Mouse (Mus musculus): ENCODE data around the gene Gm20431. TPM values are rescaled to one million over a fixed set of nuclear protein-coding genes. Genes with fewer than 3 reads are reported as not detected.

Gm20431 gene
- polyA plus RNA-seq, 1 experiment = 15.1 TPM

DNA sequence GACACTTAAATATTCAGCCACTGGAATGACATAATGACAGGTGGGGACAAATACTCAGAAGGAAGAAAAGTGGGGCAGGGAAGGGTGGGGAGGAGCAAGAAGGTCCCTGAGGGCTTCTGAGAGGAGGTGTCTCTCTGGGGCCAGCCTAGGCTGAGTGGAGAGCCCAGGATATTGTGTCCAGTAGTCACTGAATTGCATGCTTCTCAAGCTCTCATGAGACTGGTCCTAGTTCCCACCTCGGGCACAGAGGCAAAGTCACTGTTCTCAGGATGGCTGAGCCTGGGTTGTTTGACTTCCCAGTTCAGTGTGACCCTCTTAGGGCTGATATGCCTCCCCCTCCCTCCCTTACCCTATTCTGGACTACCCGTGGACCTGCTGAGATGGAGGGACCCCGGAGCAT is 31.5 kb upstream of the Gm20431 start:
- H3K4me3 ChIP-seq (replicated peaks; ENCODE audit: insufficient read depth, low read depth, low read length) = no peak overlapping the region
- DNase-seq = no peak
- H3K27ac ChIP-seq (ENCODE audit: insufficient read depth, low read length) = no peak overlapping the region
- TF ChIP-seq CTCF (IDR thresholded peaks at IDR 0.05; ENCODE audit: borderline replicate concordance, insufficient read depth, low read depth, low read length) = no peak
- TF ChIP-seq POLR2A (IDR thresholded peaks at IDR 0.05; ENCODE audit: borderline replicate concordance, insufficient read depth, low read length) = no peak
- H3K4me1 ChIP-seq (ENCODE audit: control insufficient read depth, insufficient read depth, low read length) = no peaks in the 10 kb centered on the region
- WGBS = 79% methylated on average over 3 of the region's 3 CpGs
- H3K27me3 ChIP-seq (ENCODE audit: control insufficient read depth, insufficient read depth, low read length) = no peaks in the 10 kb centered on the region

GRCm38 (mm10) chr2:167691871-167692661 is 30.8 kb upstream of the Gm20431 start:
- no peak for DNase-seq
- H3K27ac ChIP-seq (ENCODE audit: insufficient read depth, low read length) = no peak overlapping the region
- TF ChIP-seq CTCF (IDR thresholded peaks at IDR 0.05; ENCODE audit: borderline replicate concordance, insufficient read depth, low read depth, low read length) (no peak), POLR2A (IDR thresholded peaks at IDR 0.05; ENCODE audit: borderline replicate concordance, insufficient read depth, low read length) (no peak)
- 86% methylated on average over 14 of the region's 14 CpGs for whole genome bisulfite sequencing
- no peaks in the 10 kb centered on the region for H3K27me3 ChIP-seq (ENCODE audit: control insufficient read depth, insufficient read depth, low read length)
- no peak overlapping the region for H3K4me3 ChIP-seq (replicated peaks; ENCODE audit: insufficient read depth, low read depth, low read length)
- no peaks in the 10 kb centered on the region for H3K4me1 ChIP-seq (ENCODE audit: control insufficient read depth, insufficient read depth, low read length)

- no peak overlapping the region for H3K27ac ChIP-seq (ENCODE audit: insufficient read depth, low read length)
- DNase-seq = no peak
- no peaks in the 10 kb centered on the region for H3K27me3 ChIP-seq (ENCODE audit: control insufficient read depth, insufficient read depth, low read length)
- TF ChIP-seq CTCF (IDR thresholded peaks at IDR 0.05; ENCODE audit: borderline replicate concordance, insufficient read depth, low read depth, low read length) (no peak), POLR2A (IDR thresholded peaks at IDR 0.05; ENCODE audit: borderline replicate concordance, insufficient read depth, low read length) (no peak)
- H3K4me3 ChIP-seq (replicated peaks; ENCODE audit: insufficient read depth, low read depth, low read length) = no peak overlapping the region
- 83% methylated on average over 6 of the region's 6 CpGs for WGBS
- H3K4me1 ChIP-seq (ENCODE audit: control insufficient read depth, insufficient read depth, low read length) = no peaks in the 10 kb centered on the region
These were observed 30.1 kb upstream of the Gm20431 start for GRCm38 (mm10) chr2:167691410-167691809.

- WGBS = 75% methylated on average over 12 of the region's 12 CpGs
- H3K4me3 ChIP-seq (replicated peaks; ENCODE audit: insufficient read depth, low read depth, low read length) = peak overlapping the region; percentile 1
These were observed 29.6 kb upstream of the Gm20431 start for GRCm38 (mm10) chr2:167690962-167691311.

DNA sequence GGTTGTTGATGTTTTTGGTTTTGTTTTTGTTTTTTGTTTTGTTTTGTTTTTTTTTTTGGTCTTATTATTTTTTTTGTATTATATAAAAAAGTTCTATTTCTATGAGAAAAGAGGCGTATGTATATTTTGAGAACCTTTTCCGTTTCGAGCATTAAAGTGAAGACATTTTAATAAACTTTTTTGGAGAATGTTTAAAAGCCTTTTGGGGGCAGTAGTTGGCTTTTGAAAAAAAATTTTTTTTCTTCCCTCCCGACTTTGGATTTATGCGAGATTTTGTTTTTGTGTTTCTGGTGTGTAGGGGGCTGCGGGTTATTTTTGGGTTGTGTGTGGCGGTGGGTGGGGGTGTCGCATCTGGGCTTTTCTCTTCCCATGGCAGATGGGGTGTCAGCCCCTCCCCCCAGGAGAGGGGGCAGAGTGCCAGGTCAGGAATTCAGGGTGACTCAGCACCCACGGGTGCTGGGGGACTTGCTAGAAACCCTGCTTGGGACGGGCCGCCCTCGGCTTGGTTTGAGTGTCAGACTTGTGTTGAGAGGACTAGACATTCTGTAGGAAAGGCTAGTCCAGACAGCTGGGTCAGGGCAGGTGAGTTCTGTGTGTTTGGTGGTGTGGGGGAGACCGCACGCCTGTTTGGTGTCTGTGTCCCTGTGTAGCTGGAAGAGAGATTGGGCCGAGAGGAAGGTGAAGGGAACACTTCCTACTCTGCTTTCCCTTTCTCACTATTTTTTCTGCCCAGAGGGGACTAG is 29.1 kb upstream of the Gm20431 start:
- peak overlapping the region; percentile 39 for H3K4me3 ChIP-seq (replicated peaks; ENCODE audit: insufficient read depth, low read depth, low read length)
- H3K4me1 ChIP-seq (ENCODE audit: control insufficient read depth, insufficient read depth, low read length) = no peaks in the 10 kb centered on the region
- no peaks in the 10 kb centered on the region for H3K27me3 ChIP-seq (ENCODE audit: control insufficient read depth, insufficient read depth, low read length)
- 57% methylated on average over 15 of the region's 15 CpGs for WGBS
- no peak overlapping the region for H3K27ac ChIP-seq (ENCODE audit: insufficient read depth, low read length)
- peak in 1 of 2 experiments; percentile 23 for DNase-seq
- TF ChIP-seq POLR2A (IDR thresholded peaks at IDR 0.05; ENCODE audit: borderline replicate concordance, insufficient read depth, low read length) (no peak), CTCF (IDR thresholded peaks at IDR 0.05; ENCODE audit: borderline replicate concordance, insufficient read depth, low read depth, low read length) (no peak)

More at GRCm38 (mm10) chr2:167690962-167691311, 29.6 kb upstream of the Gm20431 start:
- DNase-seq = peak in 1 of 2 experiments; percentile 24
- no peak overlapping the region for H3K27ac ChIP-seq (ENCODE audit: insufficient read depth, low read length)
- H3K27me3 ChIP-seq (ENCODE audit: control insufficient read depth, insufficient read depth, low read length) = no peaks in the 10 kb centered on the region
- TF ChIP-seq POLR2A (IDR thresholded peaks at IDR 0.05; ENCODE audit: borderline replicate concordance, insufficient read depth, low read length) (no peak), CTCF (IDR thresholded peaks at IDR 0.05; ENCODE audit: borderline replicate concordance, insufficient read depth, low read depth, low read length) (no peak)
- H3K4me1 ChIP-seq (ENCODE audit: control insufficient read depth, insufficient read depth, low read length) = no peaks in the 10 kb centered on the region

GRCm38 (mm10) chr2:167689501-167690218 is 28.4 kb upstream of the Gm20431 start, which contains the start of gene Tmem189:
TSS of gene Tmem189 (minus strand) at chr2:167689822.
- DNase-seq = peak; percentile 50 to 53
- H3K4me3 ChIP-seq (replicated peaks; ENCODE audit: insufficient read depth, low read depth, low read length) = peak within 1 kb of the TSS; percentile 39
- WGBS = 1% methylated on average over 99 of the region's 99 CpGs
- TF ChIP-seq CTCF (IDR thresholded peaks at IDR 0.05; ENCODE audit: borderline replicate concordance, insufficient read depth, low read depth, low read length) (no peak), POLR2A (IDR thresholded peaks at IDR 0.05; ENCODE audit: borderline replicate concordance, insufficient read depth, low read length) (no peak)
- H3K27ac ChIP-seq (ENCODE audit: insufficient read depth, low read length) = peak within 1 kb of the TSS; percentile 37; the same call in 1 of the 2 replicates
- H3K4me1 ChIP-seq (ENCODE audit: control insufficient read depth, insufficient read depth, low read length) = no peaks in the 10 kb centered on the region
- no peaks in the 10 kb centered on the region for H3K27me3 ChIP-seq (ENCODE audit: control insufficient read depth, insufficient read depth, low read length)

All from cerebellum, adult 2 months (tissue).